Mouse (Mus musculus): ENCODE data around the gene Tmem108. TPM values are rescaled to one million over a fixed set of nuclear protein-coding genes. Genes with fewer than 3 reads are reported as not detected.
A peak's percentile ranks its signal among the peaks of the same experiment; 100 is the strongest.

Gene Tmem108
- polyA plus RNA-seq, 1 experiment from 2014 or later: 14.2 TPM

DNA sequence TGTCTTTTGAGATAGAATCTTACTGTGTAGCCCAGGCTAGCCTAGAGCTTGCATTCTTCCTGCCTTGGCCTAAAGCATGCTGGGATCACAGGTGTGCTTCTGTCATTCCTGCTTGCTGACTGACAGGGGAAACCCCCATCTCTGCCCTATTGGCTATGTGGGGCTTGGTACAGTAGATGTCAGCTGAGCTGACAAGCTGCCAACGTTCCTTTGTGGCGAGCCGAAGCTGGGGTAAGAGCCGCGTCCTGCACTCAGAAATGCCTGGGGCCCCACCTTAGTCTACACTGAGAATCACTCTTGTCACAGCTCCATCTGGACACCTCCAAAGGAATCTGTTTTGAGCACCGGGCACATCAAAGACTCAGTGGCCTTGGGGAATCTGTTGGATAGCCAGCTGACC, 297.8 kb downstream of the Tmem108 start:
- Histone ChIP-seq H3K27me3 (ENCODE audit: control insufficient read depth, insufficient read depth, low read length) (no peaks in the 10 kb centered on the region), H3K9me3 (replicated peaks; ENCODE audit: control insufficient read depth, low read length) (no peaks in the 10 kb centered on the region), H3K4me2 (ENCODE audit: low read depth, low read length) (no peak overlapping the region), H3K27ac (replicated peaks; ENCODE audit: low read depth, low read length) (no peak overlapping the region), H3K9ac (replicated peaks; ENCODE audit: low read length) (no peak overlapping the region), H3K36me3 (replicated peaks; ENCODE audit: control insufficient read depth, insufficient read depth, low read depth, low read length) (no peaks in the 10 kb centered on the region), H3K4me3 (ENCODE audit: low read depth, low read length) (no peak overlapping the region), H3K4me1 (ENCODE audit: control insufficient read depth, insufficient read depth, low read length) (no peaks in the 10 kb centered on the region)
- WGBS: 82% methylated on average over 6 of the region's 6 CpGs
- ATAC-seq (replicated peaks; ENCODE audit: insufficient number of reproducible peaks, low FRiP score, low TSS enrichment, low read depth): peak; percentile 56; the same call in 1 of the 2 replicates
- no peak for DNase-seq (ENCODE audit: low spot score)

DNA sequence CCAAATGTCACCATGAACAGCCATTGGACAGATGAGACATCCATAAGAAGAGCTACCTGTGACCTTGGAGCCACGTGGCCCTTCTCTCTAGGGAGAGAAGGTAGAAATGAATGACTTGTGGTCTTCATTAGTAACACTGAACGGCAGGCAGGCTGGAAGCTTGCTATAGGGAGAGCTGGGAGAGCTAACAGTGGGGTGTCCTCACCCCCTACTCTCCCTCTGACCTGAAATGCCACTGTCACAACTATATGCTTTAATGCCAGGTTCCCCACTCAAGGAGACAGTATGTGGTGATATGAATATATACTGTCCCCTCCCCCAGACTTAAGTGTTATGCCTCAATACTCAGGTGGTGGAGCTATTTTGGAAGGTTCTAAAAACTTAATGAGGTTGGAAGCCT, 301.8 kb downstream of the Tmem108 start:
- H3K9me3 ChIP-seq (replicated peaks; ENCODE audit: control insufficient read depth, low read length): no peaks in the 10 kb centered on the region
- WGBS: 48% methylated on average over 2 of the region's 2 CpGs
- H3K9ac ChIP-seq (replicated peaks; ENCODE audit: low read length): no peak overlapping the region
- no peaks in the 10 kb centered on the region for H3K36me3 ChIP-seq (replicated peaks; ENCODE audit: control insufficient read depth, insufficient read depth, low read depth, low read length)
- no peak for DNase-seq (ENCODE audit: low spot score)
- no peak overlapping the region; the same call in 1 of the 2 replicates for H3K4me2 ChIP-seq (ENCODE audit: low read depth, low read length)
- ATAC-seq (replicated peaks; ENCODE audit: insufficient number of reproducible peaks, low FRiP score, low TSS enrichment, low read depth): no peak
- H3K27me3 ChIP-seq (ENCODE audit: control insufficient read depth, insufficient read depth, low read length): no peaks in the 10 kb centered on the region
- H3K4me3 ChIP-seq (ENCODE audit: low read depth, low read length): no peak overlapping the region
- H3K27ac ChIP-seq (replicated peaks; ENCODE audit: low read depth, low read length): no peak overlapping the region
- H3K4me1 ChIP-seq (ENCODE audit: control insufficient read depth, insufficient read depth, low read length): no peaks in the 10 kb centered on the region

DNA sequence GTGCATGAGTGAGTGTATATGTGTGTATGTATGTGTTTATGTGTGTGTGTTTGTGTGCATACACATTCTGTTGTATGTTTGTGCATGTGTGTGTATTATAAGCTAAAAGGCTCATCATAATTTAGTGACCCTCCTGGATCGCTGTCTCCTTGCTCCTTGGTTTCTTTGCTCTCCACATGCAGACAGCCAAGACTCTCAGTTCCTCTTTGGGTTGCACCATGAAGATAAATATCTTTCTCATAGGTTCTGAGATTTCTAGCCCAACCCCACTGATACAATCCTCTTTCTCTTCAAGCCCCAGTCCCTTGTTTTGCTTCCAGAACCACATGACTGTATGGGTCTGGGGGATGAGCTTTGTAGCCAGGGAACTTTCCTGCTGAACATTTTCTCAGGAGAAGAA, 302.3 kb downstream of the Tmem108 start:
- ATAC-seq (replicated peaks; ENCODE audit: insufficient number of reproducible peaks, low FRiP score, low TSS enrichment, low read depth) (no peak), DNase-seq (ENCODE audit: low spot score) (no peak)
- H3K4me3 ChIP-seq (ENCODE audit: low read depth, low read length): no peak overlapping the region
- WGBS: 93% methylated on average over 1 of the region's 1 CpGs
- H3K36me3 ChIP-seq (replicated peaks; ENCODE audit: control insufficient read depth, insufficient read depth, low read depth, low read length): no peaks in the 10 kb centered on the region
- no peaks in the 10 kb centered on the region for H3K27me3 ChIP-seq (ENCODE audit: control insufficient read depth, insufficient read depth, low read length)
- no peak overlapping the region for H3K4me2 ChIP-seq (ENCODE audit: low read depth, low read length)
- H3K9me3 ChIP-seq (replicated peaks; ENCODE audit: control insufficient read depth, low read length): no peaks in the 10 kb centered on the region
- H3K4me1 ChIP-seq (ENCODE audit: control insufficient read depth, insufficient read depth, low read length): no peaks in the 10 kb centered on the region
- H3K9ac ChIP-seq (replicated peaks; ENCODE audit: low read length): no peak overlapping the region
- H3K27ac ChIP-seq (replicated peaks; ENCODE audit: low read depth, low read length): no peak overlapping the region

DNA sequence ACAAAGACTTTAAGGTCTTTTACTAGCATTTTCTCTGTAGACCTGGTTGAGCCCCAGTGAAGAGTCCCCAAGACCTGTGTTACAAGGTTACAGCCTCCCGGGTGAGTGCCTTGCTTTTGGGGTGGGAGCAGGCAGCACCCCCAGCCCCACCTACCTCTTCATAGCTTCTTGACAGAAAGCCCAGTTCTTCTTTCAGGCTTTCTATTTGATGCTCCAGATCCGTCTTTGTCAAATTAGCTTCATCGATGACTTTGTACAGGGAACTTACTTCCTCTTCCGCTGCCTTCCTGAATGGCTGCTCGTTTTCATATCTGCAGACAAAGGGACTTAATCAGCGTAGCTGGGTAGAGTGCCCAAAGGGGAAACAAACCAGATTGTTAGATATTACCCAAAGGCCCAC, 312.0 kb downstream of the Tmem108 start:
- H3K4me1 ChIP-seq (ENCODE audit: control insufficient read depth, insufficient read depth, low read length): no peaks in the 10 kb centered on the region
- no peak overlapping the region for H3K27ac ChIP-seq (replicated peaks; ENCODE audit: low read depth, low read length)
- H3K9ac ChIP-seq (replicated peaks; ENCODE audit: low read length): no peak overlapping the region
- H3K4me3 ChIP-seq (ENCODE audit: low read depth, low read length): no peak overlapping the region
- DNase-seq (ENCODE audit: low spot score) (no peak), ATAC-seq (replicated peaks; ENCODE audit: insufficient number of reproducible peaks, low FRiP score, low TSS enrichment, low read depth) (no peak)
- H3K9me3 ChIP-seq (replicated peaks; ENCODE audit: control insufficient read depth, low read length): no peaks in the 10 kb centered on the region
- H3K27me3 ChIP-seq (ENCODE audit: control insufficient read depth, insufficient read depth, low read length): no peaks in the 10 kb centered on the region
- 82% methylated on average over 6 of the region's 6 CpGs for WGBS
- H3K36me3 ChIP-seq (replicated peaks; ENCODE audit: control insufficient read depth, insufficient read depth, low read depth, low read length): no peaks in the 10 kb centered on the region
- no peak overlapping the region for H3K4me2 ChIP-seq (ENCODE audit: low read depth, low read length)

DNA sequence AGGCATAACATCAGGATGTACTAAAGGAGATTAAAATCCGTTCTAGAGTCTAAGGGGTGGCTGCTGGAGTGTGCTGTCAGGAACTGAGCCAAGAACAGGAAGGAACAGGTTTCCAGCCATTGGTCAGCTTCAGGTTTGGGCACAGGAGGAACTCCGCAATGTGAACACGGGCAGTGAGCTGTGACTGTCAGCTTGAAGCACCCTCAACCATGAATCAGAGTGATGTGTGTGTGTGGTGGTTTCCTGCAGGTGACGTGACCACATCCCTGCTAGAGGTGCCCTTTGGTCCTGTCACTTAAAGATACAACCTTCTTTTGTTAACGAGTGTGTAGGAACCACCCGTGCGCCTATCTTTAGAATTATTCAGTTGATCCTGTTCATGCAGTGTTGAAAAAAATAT, 312.5 kb downstream of the Tmem108 start:
- Histone ChIP-seq H3K36me3 (replicated peaks; ENCODE audit: control insufficient read depth, insufficient read depth, low read depth, low read length) (no peaks in the 10 kb centered on the region), H3K9ac (replicated peaks; ENCODE audit: low read length) (no peak overlapping the region), H3K4me2 (ENCODE audit: low read depth, low read length) (no peak overlapping the region), H3K9me3 (replicated peaks; ENCODE audit: control insufficient read depth, low read length) (no peaks in the 10 kb centered on the region), H3K27me3 (ENCODE audit: control insufficient read depth, insufficient read depth, low read length) (no peaks in the 10 kb centered on the region), H3K4me1 (ENCODE audit: control insufficient read depth, insufficient read depth, low read length) (no peaks in the 10 kb centered on the region), H3K27ac (replicated peaks; ENCODE audit: low read depth, low read length) (no peak overlapping the region), H3K4me3 (ENCODE audit: low read depth, low read length) (no peak overlapping the region)
- ATAC-seq (replicated peaks; ENCODE audit: insufficient number of reproducible peaks, low FRiP score, low TSS enrichment, low read depth) (no peak), DNase-seq (ENCODE audit: low spot score) (no peak)
- 81% methylated on average over 7 of the region's 7 CpGs for WGBS

DNA sequence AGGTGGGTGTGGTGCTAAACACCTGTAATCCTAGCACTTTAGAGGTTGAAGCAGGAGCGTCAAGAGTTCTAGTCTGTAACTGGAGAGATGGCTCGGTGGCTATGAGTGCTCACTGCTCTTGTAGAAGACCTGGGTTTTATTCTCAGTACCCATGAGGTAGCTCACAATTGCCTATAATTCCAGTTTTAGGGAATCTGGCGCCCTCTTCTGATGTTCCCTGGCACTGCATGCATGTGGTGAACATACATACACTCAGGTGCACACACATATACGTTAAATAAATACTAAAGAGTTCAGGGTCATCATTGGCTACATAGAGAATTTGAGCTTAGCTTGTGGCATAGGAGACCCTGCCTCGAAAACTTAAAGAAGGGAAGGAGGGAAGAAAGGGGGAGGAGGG, 317.0 kb downstream of the Tmem108 start:
- ATAC-seq (replicated peaks; ENCODE audit: insufficient number of reproducible peaks, low FRiP score, low TSS enrichment, low read depth): no peak
- Histone ChIP-seq H3K9me3 (replicated peaks; ENCODE audit: control insufficient read depth, low read length) (no peaks in the 10 kb centered on the region), H3K9ac (replicated peaks; ENCODE audit: low read length) (no peak overlapping the region), H3K4me1 (ENCODE audit: control insufficient read depth, insufficient read depth, low read length) (peaks cover 5% of the 10 kb centered on the region; the same call in 1 of the 2 replicates), H3K27me3 (ENCODE audit: control insufficient read depth, insufficient read depth, low read length) (no peaks in the 10 kb centered on the region), H3K4me2 (ENCODE audit: low read depth, low read length) (no peak overlapping the region), H3K27ac (replicated peaks; ENCODE audit: low read depth, low read length) (no peak overlapping the region), H3K36me3 (replicated peaks; ENCODE audit: control insufficient read depth, insufficient read depth, low read depth, low read length) (no peaks in the 10 kb centered on the region), H3K4me3 (ENCODE audit: low read depth, low read length) (no peak overlapping the region)
- no peak for DNase-seq (ENCODE audit: low spot score)
- WGBS: 89% methylated on average over 5 of the region's 5 CpGs

DNA sequence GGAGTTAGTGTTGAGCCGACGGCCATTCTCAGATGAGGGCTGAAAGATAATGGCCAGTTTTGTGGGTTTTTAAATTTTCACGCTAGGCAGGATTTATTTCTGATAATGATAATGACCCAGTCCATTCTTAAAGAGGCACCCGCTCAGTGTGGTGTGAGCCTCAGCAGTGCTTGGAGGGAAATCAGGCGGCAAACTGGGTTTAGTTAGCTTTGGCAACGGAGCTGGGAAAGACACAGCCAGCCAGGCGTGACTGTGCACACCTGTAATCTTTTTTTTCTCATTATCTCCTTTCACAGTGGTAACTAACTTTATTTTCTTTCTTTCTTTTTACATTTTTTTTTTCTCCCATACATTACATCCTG, 317.8 kb downstream of the Tmem108 start:
- H3K27ac ChIP-seq (replicated peaks; ENCODE audit: low read depth, low read length): no peak overlapping the region
- 37% methylated on average over 7 of the region's 7 CpGs for WGBS
- ATAC-seq (replicated peaks; ENCODE audit: insufficient number of reproducible peaks, low FRiP score, low TSS enrichment, low read depth) (no peak), DNase-seq (ENCODE audit: low spot score) (no peak)
- H3K9ac ChIP-seq (replicated peaks; ENCODE audit: low read length): no peak overlapping the region
- no peak overlapping the region for H3K4me2 ChIP-seq (ENCODE audit: low read depth, low read length)
- no peaks in the 10 kb centered on the region for H3K27me3 ChIP-seq (ENCODE audit: control insufficient read depth, insufficient read depth, low read length)
- H3K36me3 ChIP-seq (replicated peaks; ENCODE audit: control insufficient read depth, insufficient read depth, low read depth, low read length): no peaks in the 10 kb centered on the region
- H3K4me1 ChIP-seq (ENCODE audit: control insufficient read depth, insufficient read depth, low read length): peaks cover 5% of the 10 kb centered on the region; the same call in 1 of the 2 replicates
- no peak overlapping the region for H3K4me3 ChIP-seq (ENCODE audit: low read depth, low read length)
- H3K9me3 ChIP-seq (replicated peaks; ENCODE audit: control insufficient read depth, low read length): no peaks in the 10 kb centered on the region

DNA sequence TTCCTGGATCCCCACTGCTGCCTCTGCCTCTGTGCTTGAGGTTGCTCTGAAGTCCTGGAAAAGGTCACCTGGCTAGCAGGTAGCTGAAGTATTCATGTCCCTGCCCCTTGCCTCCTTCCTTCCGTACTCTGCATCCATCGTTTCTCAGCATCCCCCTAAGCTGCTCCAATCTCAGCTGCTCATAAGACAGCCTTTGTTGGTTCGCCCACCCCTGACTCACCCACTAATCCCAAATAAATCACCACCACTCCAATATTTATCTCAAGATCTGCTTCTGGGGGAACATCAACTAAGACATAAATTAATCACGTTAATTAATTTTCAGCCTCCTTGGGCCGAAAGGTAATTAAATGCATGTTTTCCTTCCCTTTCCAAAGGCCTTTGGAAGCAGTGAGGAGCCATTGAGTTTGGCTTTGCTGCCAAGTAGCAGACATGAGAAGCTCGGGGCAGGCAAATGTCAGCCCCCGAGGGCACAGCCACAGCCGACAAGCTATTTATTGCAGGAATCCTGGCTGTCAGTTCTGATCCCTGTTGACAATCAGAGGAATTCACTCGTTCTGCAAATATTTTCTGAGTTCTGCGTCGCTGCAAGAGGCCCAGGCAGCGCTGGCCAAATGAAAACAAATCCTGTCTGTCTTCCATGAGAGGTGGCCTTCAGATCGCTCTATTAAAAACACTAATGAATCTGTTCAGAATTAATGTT, 318.4 kb downstream of the Tmem108 start:
- Histone ChIP-seq H3K27me3 (ENCODE audit: control insufficient read depth, insufficient read depth, low read length) (no peaks in the 10 kb centered on the region), H3K9ac (replicated peaks; ENCODE audit: low read length) (no peak overlapping the region), H3K4me1 (ENCODE audit: control insufficient read depth, insufficient read depth, low read length) (peaks cover 5% of the 10 kb centered on the region; the same call in 1 of the 2 replicates), H3K4me3 (ENCODE audit: low read depth, low read length) (no peak overlapping the region), H3K9me3 (replicated peaks; ENCODE audit: control insufficient read depth, low read length) (no peaks in the 10 kb centered on the region), H3K27ac (replicated peaks; ENCODE audit: low read depth, low read length) (no peak overlapping the region), H3K36me3 (replicated peaks; ENCODE audit: control insufficient read depth, insufficient read depth, low read depth, low read length) (no peaks in the 10 kb centered on the region), H3K4me2 (ENCODE audit: low read depth, low read length) (peak overlapping the region; percentile 2)
- WGBS: 17% methylated on average over 13 of the region's 13 CpGs
- ATAC-seq (replicated peaks; ENCODE audit: insufficient number of reproducible peaks, low FRiP score, low TSS enrichment, low read depth) (no peak), DNase-seq (ENCODE audit: low spot score) (peak; percentile 70)
